Mouse (Mus musculus) right cerebral cortex, postnatal 36 days (tissue): ENCODE results near the gene Trim71.
"Not testable (repeated sequence)": the region's sequence is repeated elsewhere in the genome, so short reads cannot be mapped to it uniquely, and the experiment has no call there.

ENCODE experiments used
- DNase-seq, 2 experiments: peaks; one replicate each; pipeline ENCODE4 v3.0.0; 2022; ENCODE audit warnings: low spot score in 2 of 2, mixed read lengths in 1 of 2

Gene Trim71

GRCm38 (mm10) chr9:114525891-114526290 is 38.3 kb downstream of the Trim71 start:
- DNase-seq: no peak

GRCm38 (mm10) chr9:114525073-114525633 is 39.0 kb downstream of the Trim71 start:
- no peak for DNase-seq

- no peak for DNase-seq
Observed at GRCm38 (mm10) chr9:114522501-114522900, 41.7 kb downstream of the Trim71 start.

GRCm38 (mm10) chr9:114522041-114522440 is 42.1 kb downstream of the Trim71 start:
- DNase-seq: no peak

- not testable (repeated sequence) for DNase-seq
Observed at GRCm38 (mm10) chr9:114520529-114520928, 43.6 kb downstream of the Trim71 start.

GRCm38 (mm10) chr9:114518812-114519477 is 45.2 kb downstream of the Trim71 start:
- no peak for DNase-seq

- no peak for DNase-seq
Observed at GRCm38 (mm10) chr9:114517924-114518497, 46.2 kb downstream of the Trim71 start.

GRCm38 (mm10) chr9:114515364-114515763 is 48.8 kb downstream of the Trim71 start, which contains the start of gene C130032M10Rik:
Gene C130032M10Rik (plus strand): TSS chr9:114515697.
- DNase-seq: no peak

- no peak for DNase-seq
Observed at GRCm38 (mm10) chr9:114512831-114513230, 51.3 kb downstream of the Trim71 start.

- no peak for DNase-seq
Observed at GRCm38 (mm10) chr9:114509785-114510184, 54.4 kb downstream of the Trim71 start.

- no peak for DNase-seq
Observed at GRCm38 (mm10) chr9:114507421-114507820, 56.7 kb downstream of the Trim71 start.

- no peak for DNase-seq
Observed at GRCm38 (mm10) chr9:114506564-114506963, 57.6 kb downstream of the Trim71 start.

GRCm38 (mm10) chr9:114504816-114505215 is 59.4 kb downstream of the Trim71 start, which contains the start of gene Ccr4:
Gene Ccr4 (minus strand): TSS chr9:114504916.
- no peak for DNase-seq

- DNase-seq: no peak
Observed at GRCm38 (mm10) chr9:114502711-114503427, 61.3 kb downstream of the Trim71 start.

- DNase-seq: no peak
Observed at GRCm38 (mm10) chr9:114501913-114502312, 62.3 kb downstream of the Trim71 start.

GRCm38 (mm10) chr9:114501111-114501510 is 63.1 kb downstream of the Trim71 start:
- DNase-seq: no peak

GRCm38 (mm10) chr9:114499783-114500515 is 64.2 kb downstream of the Trim71 start:
- peak in 1 of 2 experiments; percentile 7 for DNase-seq

GRCm38 (mm10) chr9:114498218-114498617 is 66.0 kb downstream of the Trim71 start:
- peak; percentile 14 to 51 for DNase-seq

GRCm38 (mm10) chr9:114496469-114496868 is 67.7 kb downstream of the Trim71 start:
- no peak for DNase-seq

GRCm38 (mm10) chr9:114487481-114488258 is 76.5 kb downstream of the Trim71 start:
- DNase-seq: no peak

GRCm38 (mm10) chr9:114486808-114487207 is 77.4 kb downstream of the Trim71 start:
- DNase-seq: no peak
